Mouse (Mus musculus) lung, adult 2 months (tissue): ENCODE results near the gene Cecr2.

Experiments used
- CTCF ChIP-seq: fragments of 200-500 bp; IDR thresholded peaks from 2 replicates; pipeline ENCODE4 v1.5.1; 2011; ENCODE audit warnings: mild to moderate bottlenecking, low read length, control low read depth; ENCODE audit not compliant: insufficient read depth
- POLR2A ChIP-seq: fragments of 200-500 bp; IDR thresholded peaks from 2 replicates; pipeline ENCODE4 v1.6.1; 2011; ENCODE audit warnings: low read depth, mild to moderate bottlenecking, control low read depth, low read length, borderline replicate concordance; ENCODE audit errors: extremely low read depth

DNA sequence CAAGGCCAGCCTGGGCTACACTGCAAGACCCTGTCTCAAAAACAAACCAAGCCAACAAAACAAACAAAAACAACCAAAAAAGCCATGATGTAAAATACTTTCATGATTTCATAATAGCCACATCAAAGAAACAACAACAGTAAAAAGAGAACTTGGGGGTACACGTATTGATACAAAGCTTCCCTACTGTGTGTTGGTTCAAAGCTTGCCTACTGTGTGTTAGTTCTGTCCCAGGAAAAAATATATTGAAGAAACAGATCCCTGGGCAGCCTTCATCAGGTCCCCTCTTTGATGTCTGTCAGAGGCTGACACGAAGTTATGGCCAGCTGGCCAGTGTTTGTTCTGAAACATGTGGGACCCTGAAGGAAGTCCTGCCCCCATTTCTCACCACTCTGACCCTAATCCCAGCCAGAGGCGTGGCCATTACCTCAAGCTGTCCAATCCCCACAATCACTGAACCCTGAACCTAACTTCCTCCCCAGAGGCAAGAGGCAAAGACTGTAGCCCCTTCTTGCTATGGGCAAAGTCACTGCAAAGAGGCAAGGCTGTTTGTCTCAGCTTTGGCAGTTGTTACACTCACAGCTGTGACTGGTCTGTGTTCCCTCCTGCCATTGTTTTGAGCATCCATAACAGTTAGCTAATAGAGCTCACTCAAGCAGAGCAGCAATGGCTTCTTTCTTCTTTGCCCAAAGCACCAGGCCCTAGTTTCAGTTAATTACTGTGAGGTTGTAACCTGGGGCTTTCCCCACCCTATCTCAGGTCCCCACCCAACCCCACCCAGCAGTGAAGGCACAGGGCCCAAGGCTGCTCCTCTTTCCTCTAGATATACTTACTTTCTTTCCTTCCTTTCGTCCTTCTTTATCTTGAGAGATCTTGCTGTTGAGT lies 47.4 kb upstream of the Cecr2 start:
- TF ChIP-seq CTCF (no peak), POLR2A (no peak)
